Mouse (Mus musculus) lung, adult 2 months (tissue): ENCODE data around the gene Ywhae.

Experiments used
- CTCF ChIP-seq: fragments of 200-500 bp; IDR thresholded peaks from 2 replicates; pipeline ENCODE4 v1.5.1; 2011; ENCODE audit warnings: mild to moderate bottlenecking, low read length, control low read depth; ENCODE audit not compliant: insufficient read depth
- POLR2A ChIP-seq: fragments of 200-500 bp; IDR thresholded peaks from 2 replicates; pipeline ENCODE4 v1.6.1; 2011; ENCODE audit warnings: low read depth, mild to moderate bottlenecking, control low read depth, low read length, borderline replicate concordance; ENCODE audit errors: extremely low read depth

DNA sequence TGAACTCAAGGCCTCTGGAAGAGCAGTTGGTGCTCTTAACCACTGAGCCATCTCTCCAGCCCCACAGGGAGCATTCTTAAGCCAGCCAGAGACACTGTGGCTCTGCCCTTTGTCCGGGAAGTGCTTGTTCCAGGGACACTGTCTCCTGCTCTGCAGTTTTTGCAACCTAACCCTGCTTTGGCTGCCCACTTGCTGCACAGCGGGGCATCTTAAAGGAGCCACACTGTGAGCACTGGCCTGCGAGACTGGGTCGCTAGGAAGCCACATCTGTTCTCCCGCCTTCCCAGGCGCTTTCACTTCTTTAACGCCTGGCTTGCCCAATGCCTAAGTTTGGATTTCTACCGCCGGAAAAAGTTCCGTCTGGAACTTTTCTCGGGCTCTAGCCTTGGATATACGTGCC, 17.1 kb upstream of the Ywhae start:
- TF ChIP-seq CTCF (no peak), POLR2A (no peak)
